Comparison of ENCODE assay signal across 8 mouse cellular contexts in the genomic region with DNA sequence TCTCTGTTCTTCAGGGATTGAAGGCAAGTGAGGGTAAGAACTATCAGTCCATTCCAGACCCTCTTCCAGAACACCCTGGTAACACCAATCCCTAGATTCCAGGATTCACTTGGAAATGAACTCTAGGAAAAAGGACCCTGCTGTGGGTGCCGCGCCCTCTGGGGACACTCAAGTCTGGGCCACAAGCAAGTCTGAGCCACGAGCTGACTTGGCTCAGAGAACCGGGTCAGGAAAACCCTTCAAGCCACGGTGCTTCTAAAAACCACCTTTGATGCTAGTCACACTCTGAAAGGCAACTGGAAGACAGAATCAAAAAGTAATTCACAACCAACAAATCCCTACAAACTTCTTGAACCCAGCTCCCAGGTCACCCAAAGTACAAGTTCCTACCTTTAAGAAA. TPM values are rescaled to one million over a fixed set of nuclear protein-coding genes. Genes with fewer than 3 reads are reported as not detected.
DNase-seq lines count a peak whose midpoint lies in the region; ATAC-seq and TF ChIP-seq lines count a peak whose summit lies in the region.

No protein-coding gene starts in this region.

- peaks cover 20% of the 10 kb centered on the region for H3K4me1 ChIP-seq in embryonic facial prominence, embryonic 12.5 days
- H3K4me1 ChIP-seq in intestine, embryonic 16.5 days (ENCODE audit: control insufficient read depth, insufficient read depth, low read length) = peaks cover 27% of the 10 kb centered on the region
- H3K4me1 ChIP-seq in neural tube, embryonic 13.5 days (replicated peaks) = peaks cover 34% of the 10 kb centered on the region

- H3K9me3 ChIP-seq in embryonic facial prominence, embryonic 12.5 days = 0 out of 2 replicates have a peak, but pooled peaks cover 3% of the 10 kb centered on the region
- no peaks in the 10 kb centered on the region for H3K9me3 ChIP-seq in intestine, embryonic 16.5 days (ENCODE audit: control insufficient read depth, low read length)
- H3K9me3 ChIP-seq in neural tube, embryonic 13.5 days = no peaks in the 10 kb centered on the region; the same call in 1 of the 2 replicates

- intact Hi-C loops in left cerebral cortex, adult 2 months (cut with DNase I) = loop anchor here (2.0 kb wide), 1 partner anchor 23 kb away; a partner anchor contains a TSS
- intact Hi-C loops in left cerebral cortex, postnatal 36 days (cut with DNase I) = no loop called here
- intact Hi-C loops in left cerebral cortex, postnatal 14 days (cut with DNase I) = no loop called here

- H3K4me2 ChIP-seq in embryonic facial prominence, embryonic 12.5 days (replicated peaks) = peak overlapping the region; percentile 71
- H3K4me2 ChIP-seq in intestine, embryonic 16.5 days (ENCODE audit: low read depth, low read length) = peak overlapping the region; percentile 76
- peak overlapping the region; percentile 75 for H3K4me2 ChIP-seq in neural tube, embryonic 13.5 days

- ATAC-seq in embryonic facial prominence, embryonic 12.5 days (ENCODE audit: insufficient number of reproducible peaks, insufficient read depth, low FRiP score, low TSS enrichment) = no peak
- no peak for ATAC-seq in intestine, embryonic 16.5 days
- no peak for ATAC-seq in neural tube, embryonic 13.5 days (ENCODE audit: low read depth)

- no peak for TF ChIP-seq CTCF in left cerebral cortex, adult 2 months (IDR thresholded peaks at IDR 0.05)

- no peak for DNase-seq in left cerebral cortex, adult 2 months (ENCODE audit: extremely low spot score in 1 of 2, low spot score in 2 of 2)
- no peak for DNase-seq in left cerebral cortex, postnatal 36 days (ENCODE audit: low spot score in 2 of 2)
- no peak for DNase-seq in layer of hippocampus, postnatal 14 days (ENCODE audit: low spot score in 2 of 2)
- no peak for DNase-seq in retina, embryonic 14.5 days (ENCODE audit: low spot score)
- DNase-seq in left cerebral cortex, postnatal 14 days (ENCODE audit: low spot score in 2 of 2) = no peak

- peak overlapping the region; percentile 73 for H3K9ac ChIP-seq in embryonic facial prominence, embryonic 12.5 days
- H3K9ac ChIP-seq in intestine, embryonic 16.5 days (ENCODE audit: low read depth, low read length) = peak overlapping the region; percentile 91
- peak overlapping the region; percentile 79 for H3K9ac ChIP-seq in neural tube, embryonic 13.5 days

- 25% methylated on average over 5 of the region's 5 CpGs for WGBS in embryonic facial prominence, embryonic 12.5 days
- WGBS in intestine, embryonic 16.5 days = 11% methylated on average over 5 of the region's 5 CpGs
- 35% methylated on average over 5 of the region's 5 CpGs for WGBS in neural tube, embryonic 13.5 days

- H3K4me3 ChIP-seq in left cerebral cortex, adult 2 months = peak overlapping the region; percentile 93
- peak overlapping the region; percentile 73 for H3K4me3 ChIP-seq in embryonic facial prominence, embryonic 12.5 days
- peak overlapping the region; percentile 85 for H3K4me3 ChIP-seq in intestine, embryonic 16.5 days (ENCODE audit: low read length)
- H3K4me3 ChIP-seq in neural tube, embryonic 13.5 days = peak overlapping the region; percentile 78

- H3K27me3 ChIP-seq in embryonic facial prominence, embryonic 12.5 days = peaks cover 8% of the 10 kb centered on the region; the same call in 1 of the 2 replicates
- H3K27me3 ChIP-seq in intestine, embryonic 16.5 days (replicated peaks; ENCODE audit: control insufficient read depth, insufficient read depth, low read length) = no peaks in the 10 kb centered on the region
- peaks cover 6% of the 10 kb centered on the region; the same call in 1 of the 2 replicates for H3K27me3 ChIP-seq in neural tube, embryonic 13.5 days

- H3K36me3 ChIP-seq in embryonic facial prominence, embryonic 12.5 days = peaks cover 5% of the 10 kb centered on the region; the same call in 1 of the 2 replicates
- H3K36me3 ChIP-seq in intestine, embryonic 16.5 days (ENCODE audit: control insufficient read depth, insufficient read depth, low read length) = peaks cover 6% of the 10 kb centered on the region; the same call in 1 of the 2 replicates
- peaks cover 6% of the 10 kb centered on the region; the same call in 1 of the 2 replicates for H3K36me3 ChIP-seq in neural tube, embryonic 13.5 days

- H3K27ac ChIP-seq in left cerebral cortex, adult 2 months = peak overlapping the region; percentile 92
- peak overlapping the region; percentile 60; the same call in 1 of the 2 replicates for H3K27ac ChIP-seq in embryonic facial prominence, embryonic 12.5 days
- peak overlapping the region; percentile 87 for H3K27ac ChIP-seq in intestine, embryonic 16.5 days (ENCODE audit: low read length)
- peak overlapping the region; percentile 71; the same call in 1 of the 2 replicates for H3K27ac ChIP-seq in neural tube, embryonic 13.5 days (replicated peaks)

RNA-seq across cellular contexts. Expression of a gene that starts 0.8 kb away (rescaled TPM):
- total RNA-seq in left cerebral cortex, adult 2 months (2021) = 10 to 100 TPM; 21.1 to 25.9 TPM
- total RNA-seq in left cerebral cortex, postnatal 36 days (2021) = 10 to 100 TPM; 22.2 to 22.6 TPM
- 128 and 131 TPM in 2 replicates for polyA plus RNA-seq in embryonic facial prominence, embryonic 12.5 days (2016; fragmentation: Nextera tagmentation; extraction: Ambion mirVana)
- 203 and 218 TPM in 2 replicates for polyA plus RNA-seq in intestine, embryonic 16.5 days (2015; fragmentation: Nextera tagmentation; extraction: Ambion mirVana)
- 78.2 and 81.4 TPM in 2 replicates for polyA plus RNA-seq in neural tube, embryonic 13.5 days (2015; fragmentation: Nextera tagmentation; extraction: Ambion mirVana)
- 10 to 100 TPM; 27.2 to 29.1 TPM for total RNA-seq in layer of hippocampus, postnatal 14 days (2021)
- 10 to 100 TPM; 25.7 to 26.3 TPM for total RNA-seq in left cerebral cortex, postnatal 14 days (2021)

RNA-seq across cellular contexts. Expression of a gene that starts 22.2 kb away (rescaled TPM):
- 10 to 100 TPM; 16.7 to 18.4 TPM for total RNA-seq in left cerebral cortex, adult 2 months (2021)
- 10 to 100 TPM; 14.8 to 16.2 TPM for total RNA-seq in left cerebral cortex, postnatal 36 days (2021)
- polyA plus RNA-seq in embryonic facial prominence, embryonic 12.5 days (2016; fragmentation: Nextera tagmentation; extraction: Ambion mirVana) = 26.0 and 27.2 TPM in 2 replicates
- polyA plus RNA-seq in intestine, embryonic 16.5 days (2015; fragmentation: Nextera tagmentation; extraction: Ambion mirVana) = 27.2 and 27.7 TPM in 2 replicates
- 16.7 and 17.4 TPM in 2 replicates for polyA plus RNA-seq in neural tube, embryonic 13.5 days (2015; fragmentation: Nextera tagmentation; extraction: Ambion mirVana)
- total RNA-seq in layer of hippocampus, postnatal 14 days (2021) = 10 to 100 TPM; 13.3 to 13.5 TPM
- total RNA-seq in left cerebral cortex, postnatal 14 days (2021) = 10 to 100 TPM; 11.8 to 14.7 TPM
